ENCODE assay signal across 17 mouse cellular contexts in genomic region chr8:47268931-47269330, GRCm38 (mm10).
A peak's percentile ranks its signal among the peaks of the same experiment; 100 is the strongest.
DNase-seq lines count a peak whose midpoint lies in the region; ATAC-seq and TF ChIP-seq lines count a peak whose summit lies in the region.
"Had no signal": no experiment of that assay in that cellular context is flagged by ENCODE, and none has a peak within 500 bp of the region (broad histone marks: within the 10 kb centered on the region; RNA-seq: fewer than 3 reads in every experiment).

No protein-coding gene starts in this region.

- no peak overlapping the region for H3K4me3 ChIP-seq in forebrain, embryonic 13.5 days
- no peak overlapping the region for H3K4me3 ChIP-seq in forebrain, postnatal 0 days (ENCODE audit: low read depth, low read length)
- H3K4me3 ChIP-seq in midbrain, embryonic 13.5 days (replicated peaks), result no peak overlapping the region
- no peak overlapping the region for H3K4me3 ChIP-seq in midbrain, embryonic 14.5 days (replicated peaks; ENCODE audit: low read depth, low read length)
- H3K4me3 ChIP-seq in intestine, embryonic 15.5 days (replicated peaks), result no peak overlapping the region
- H3K4me3 ChIP-seq: hindbrain, embryonic 10.5 days; myocyte had no signal

- no peaks in the 10 kb centered on the region for H3K27me3 ChIP-seq in forebrain, embryonic 13.5 days
- no peaks in the 10 kb centered on the region for H3K27me3 ChIP-seq in forebrain, postnatal 0 days (ENCODE audit: insufficient read depth, low read length)
- no peaks in the 10 kb centered on the region for H3K27me3 ChIP-seq in midbrain, embryonic 13.5 days
- H3K27me3 ChIP-seq in midbrain, embryonic 14.5 days (ENCODE audit: control insufficient read depth, insufficient read depth, low read length), result no peaks in the 10 kb centered on the region
- no peaks in the 10 kb centered on the region for H3K27me3 ChIP-seq in intestine, embryonic 15.5 days (replicated peaks)

- no peak for ATAC-seq in forebrain, embryonic 13.5 days
- no peak for ATAC-seq in forebrain, postnatal 0 days
- ATAC-seq in midbrain, embryonic 13.5 days, result 0 out of 2 replicates have a peak, but pooled peaks have one; percentile 19
- ATAC-seq in midbrain, embryonic 14.5 days (ENCODE audit: low FRiP score, low TSS enrichment), result no peak
- peak; percentile 36; the same call in 1 of the 2 replicates for ATAC-seq in intestine, embryonic 15.5 days

- peaks cover 69% of the 10 kb centered on the region for H3K4me1 ChIP-seq in forebrain, embryonic 13.5 days
- peaks cover 8% of the 10 kb centered on the region for H3K4me1 ChIP-seq in forebrain, postnatal 0 days (ENCODE audit: insufficient read depth)
- peaks cover 74% of the 10 kb centered on the region for H3K4me1 ChIP-seq in midbrain, embryonic 13.5 days (replicated peaks)
- peaks cover 37% of the 10 kb centered on the region for H3K4me1 ChIP-seq in midbrain, embryonic 14.5 days (ENCODE audit: control insufficient read depth, insufficient read depth, low read length)
- H3K4me1 ChIP-seq in intestine, embryonic 15.5 days (replicated peaks), result no peaks in the 10 kb centered on the region

- TF ChIP-seq CTCF in forebrain, postnatal 0 days (IDR thresholded peaks at IDR 0.05; ENCODE audit: low read depth), result no peak

- no peaks in the 10 kb centered on the region for H3K36me3 ChIP-seq in forebrain, embryonic 13.5 days (ENCODE audit: poor library complexity, severe bottlenecking)
- H3K36me3 ChIP-seq in forebrain, postnatal 0 days (ENCODE audit: insufficient read depth), result no peaks in the 10 kb centered on the region; the same call in 1 of the 2 replicates
- no peaks in the 10 kb centered on the region for H3K36me3 ChIP-seq in midbrain, embryonic 13.5 days
- H3K36me3 ChIP-seq in midbrain, embryonic 14.5 days (ENCODE audit: control insufficient read depth, insufficient read depth, low read length), result no peaks in the 10 kb centered on the region
- no peaks in the 10 kb centered on the region for H3K36me3 ChIP-seq in intestine, embryonic 15.5 days

- H3K27ac ChIP-seq in forebrain, embryonic 13.5 days, result no peak overlapping the region; the same call in 1 of the 2 replicates
- H3K27ac ChIP-seq in forebrain, postnatal 0 days (ENCODE audit: low read depth, low read length), result no peak overlapping the region
- H3K27ac ChIP-seq in midbrain, embryonic 13.5 days, result no peak overlapping the region; the same call in 1 of the 2 replicates
- no peak overlapping the region for H3K27ac ChIP-seq in midbrain, embryonic 14.5 days (replicated peaks; ENCODE audit: low read depth, low read length)
- H3K27ac ChIP-seq in intestine, embryonic 15.5 days, result no peak overlapping the region
- H3K27ac ChIP-seq: hindbrain, embryonic 10.5 days had no signal

- no peak for DNase-seq in forebrain, postnatal 0 days
- no peak for DNase-seq in midbrain, embryonic 14.5 days
- DNase-seq in kidney, postnatal 14 days, result no peak
- no peak for DNase-seq in adrenal gland, postnatal 25 days
- DNase-seq in embryo, embryonic 11 days, result no peak
- DNase-seq: adrenal gland, adult 8-10 months; kidney, adult 11 months; left cerebral cortex, postnatal 4 days; lung, postnatal 36 days; spleen, adult 18-20 months had no signal

- 82% methylated on average over 6 of the region's 6 CpGs for WGBS in forebrain, embryonic 13.5 days
- 69% methylated on average over 6 of the region's 6 CpGs for WGBS in forebrain, postnatal 0 days
- 88% methylated on average over 6 of the region's 6 CpGs for WGBS in midbrain, embryonic 13.5 days
- WGBS in midbrain, embryonic 14.5 days, result 91% methylated on average over 6 of the region's 6 CpGs
- 91% methylated on average over 6 of the region's 6 CpGs for whole genome bisulfite sequencing in intestine, embryonic 15.5 days

- H3K4me2 ChIP-seq in forebrain, embryonic 13.5 days, result 0 out of 2 replicates have a peak overlapping the region, but pooled peaks have one; percentile 5
- H3K4me2 ChIP-seq in forebrain, postnatal 0 days (ENCODE audit: low read depth), result no peak overlapping the region
- no peak overlapping the region for H3K4me2 ChIP-seq in midbrain, embryonic 13.5 days (replicated peaks)
- H3K4me2 ChIP-seq in midbrain, embryonic 14.5 days (ENCODE audit: low read length), result no peak overlapping the region
- H3K4me2 ChIP-seq in intestine, embryonic 15.5 days (replicated peaks), result no peak overlapping the region
- H3K4me2 ChIP-seq: heart, embryonic 11.5 days; midbrain, embryonic 11.5 days had no signal

- no peaks in the 10 kb centered on the region for H3K9me3 ChIP-seq in forebrain, embryonic 13.5 days (replicated peaks)
- H3K9me3 ChIP-seq in forebrain, postnatal 0 days (ENCODE audit: low read length), result no peaks in the 10 kb centered on the region
- no peaks in the 10 kb centered on the region for H3K9me3 ChIP-seq in midbrain, embryonic 13.5 days
- H3K9me3 ChIP-seq in midbrain, embryonic 14.5 days (ENCODE audit: control insufficient read depth, low read length), result no peaks in the 10 kb centered on the region
- H3K9me3 ChIP-seq in intestine, embryonic 15.5 days, result no peaks in the 10 kb centered on the region
- H3K9me3 ChIP-seq: hindbrain, embryonic 10.5 days had no signal

- H3K9ac ChIP-seq in forebrain, embryonic 13.5 days, result no peak overlapping the region
- no peak overlapping the region for H3K9ac ChIP-seq in forebrain, postnatal 0 days
- no peak overlapping the region for H3K9ac ChIP-seq in midbrain, embryonic 13.5 days (replicated peaks)
- H3K9ac ChIP-seq in midbrain, embryonic 14.5 days (replicated peaks; ENCODE audit: low read length), result no peak overlapping the region
- no peak overlapping the region for H3K9ac ChIP-seq in intestine, embryonic 15.5 days

Comparison
In these comparisons a context has a peak if more than half of its experiments do, and no peak if none do; other contexts are left out.
1. ATAC-seq: peak in midbrain, embryonic 13.5 days (single experiment) and intestine, embryonic 15.5 days (single experiment); none in forebrain, embryonic 13.5 days (single experiment), forebrain, postnatal 0 days (single experiment) and midbrain, embryonic 14.5 days (single experiment).